Mouse (Mus musculus): ENCODE data around the gene Hist2h3b. TPM values are rescaled to one million over a fixed set of nuclear protein-coding genes. Genes with fewer than 3 reads are reported as not detected.
"Not testable (repeated sequence)": the region's sequence is repeated elsewhere in the genome, so short reads cannot be mapped to it uniquely, and the experiment has no call there.

Hist2h3b gene
- polyA plus RNA-seq, 1 experiment from 2014 or later, result 19.6 TPM

DNA sequence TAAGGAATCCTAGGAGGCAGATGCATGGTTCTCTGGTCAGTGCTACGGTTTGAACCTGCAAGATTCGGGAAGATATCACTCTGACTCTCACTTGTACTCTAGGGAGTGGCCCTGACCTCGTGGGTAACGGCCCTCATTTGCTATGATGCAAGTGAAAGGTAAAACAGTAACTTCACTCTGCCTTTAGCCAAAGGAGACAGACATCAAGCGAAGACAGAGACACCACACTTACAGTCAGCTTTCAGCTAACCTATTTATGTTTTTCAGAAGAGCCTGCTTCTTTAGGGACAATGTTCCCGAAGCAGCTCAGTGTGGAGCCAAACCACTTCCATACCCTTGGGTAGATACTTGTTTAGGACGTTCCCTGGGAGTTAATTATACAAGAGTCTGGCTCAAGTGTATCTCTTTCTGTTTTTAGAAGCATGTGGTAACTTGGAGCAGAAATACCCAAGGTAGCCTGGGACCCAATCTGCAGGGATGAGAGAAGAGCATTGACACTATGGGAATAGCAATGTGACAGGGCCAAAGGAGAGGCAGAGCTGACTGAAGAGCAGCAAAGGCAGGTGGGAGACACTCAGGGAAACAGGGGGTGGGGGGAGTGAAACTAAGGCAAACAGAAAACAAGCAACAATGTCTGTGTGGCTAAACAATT lies 24.4 kb upstream of the Hist2h3b start:
- H3K4me3 ChIP-seq, result 0 out of 2 replicates have a peak overlapping the region, but pooled peaks have one; percentile 50
- no peaks in the 10 kb centered on the region for H3K9me3 ChIP-seq
- no peak for ATAC-seq (ENCODE audit: low FRiP score)
- H3K27me3 ChIP-seq, result no peaks in the 10 kb centered on the region
- peaks cover 32% of the 10 kb centered on the region for H3K4me1 ChIP-seq (replicated peaks)
- WGBS, result 84% methylated on average over 7 of the region's 7 CpGs
- peak overlapping the region; percentile 80 for H3K9ac ChIP-seq
- no peaks in the 10 kb centered on the region for H3K36me3 ChIP-seq
- H3K4me2 ChIP-seq, result peak overlapping the region; percentile 66
- peak overlapping the region; percentile 99 for H3K27ac ChIP-seq

DNA sequence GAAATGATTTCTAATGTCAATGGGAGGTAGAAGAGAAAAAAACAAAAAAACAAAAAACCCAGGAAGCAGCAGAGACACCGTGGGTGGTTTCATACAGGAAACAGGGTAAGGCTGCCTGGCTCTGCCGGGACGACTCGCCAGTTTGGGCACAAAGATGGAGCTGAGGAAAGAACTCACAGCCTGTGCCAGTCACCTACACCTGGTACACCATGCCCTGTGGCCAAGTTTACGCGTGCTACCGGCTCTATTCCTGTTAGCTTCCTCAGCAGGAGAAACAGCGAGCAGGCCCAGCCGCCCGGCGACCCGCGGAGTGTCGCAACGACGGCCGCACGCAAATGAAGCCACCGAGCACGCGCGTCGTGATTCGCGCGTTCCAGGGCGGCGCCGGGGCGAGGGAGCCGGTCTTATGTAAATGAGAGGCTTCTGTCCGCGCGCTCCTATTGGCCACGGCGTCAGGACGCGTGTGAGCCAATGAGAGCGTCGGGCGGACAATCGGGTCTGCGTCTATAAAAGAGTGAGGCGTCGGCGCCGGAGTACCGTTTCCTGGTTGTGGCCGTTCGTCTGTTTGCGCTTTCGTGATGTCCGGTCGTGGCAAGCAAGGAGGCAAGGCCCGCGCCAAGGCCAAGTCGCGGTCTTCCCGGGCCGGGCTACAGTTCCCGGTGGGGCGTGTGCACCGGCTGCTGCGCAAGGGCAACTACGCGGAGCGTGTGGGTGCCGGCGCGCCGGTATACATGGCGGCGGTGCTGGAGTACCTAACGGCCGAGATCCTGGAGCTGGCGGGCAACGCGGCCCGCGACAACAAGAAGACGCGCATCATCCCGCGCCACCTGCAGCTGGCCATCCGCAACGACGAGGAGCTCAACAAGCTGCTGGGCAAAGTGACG lies 23.2 kb upstream of the Hist2h3b start, which contains the start of gene Hist2h2aa1:
Hist2h2aa1 (plus strand) TSS at position 495 of the 884 bp plus-strand sequence.
- Histone ChIP-seq H3K9ac (peak within 1 kb of the TSS; percentile 80), H3K4me1 (replicated peaks) (peaks cover 32% of the 10 kb centered on the region), H3K27ac (peak within 1 kb of the TSS; percentile 99), H3K4me2 (peak within 1 kb of the TSS; percentile 66), H3K4me3 (peak within 1 kb of the TSS; percentile 50)
- ATAC-seq (ENCODE audit: low FRiP score), result peak; percentile 90
- H3K27me3 ChIP-seq, H3K36me3 ChIP-seq, H3K9me3 ChIP-seq: not testable (repeated sequence)
- WGBS, result under 1% methylated on average over 36 of the region's 88 CpGs

DNA sequence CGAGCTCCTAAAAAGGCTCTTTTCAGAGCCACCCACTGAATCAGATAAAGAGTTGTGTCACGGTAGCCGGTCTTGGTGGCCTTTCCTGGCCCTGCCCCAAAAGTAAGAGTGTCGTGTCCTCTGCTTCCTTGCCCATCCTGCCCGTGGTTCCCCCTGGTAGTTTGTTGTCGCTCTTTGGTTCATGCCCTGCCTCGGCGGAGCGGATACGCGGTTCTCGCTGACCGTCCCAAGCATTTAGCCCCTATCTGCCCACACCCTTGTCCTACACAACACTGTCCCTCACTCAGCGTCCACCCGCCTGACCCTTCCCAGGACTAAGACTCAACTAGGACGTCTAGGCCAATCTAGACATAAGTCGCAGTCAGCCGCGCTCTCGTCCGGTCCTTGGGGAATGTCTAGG lies 22.4 kb upstream of the Hist2h3b start:
- Histone ChIP-seq H3K27ac (peak overlapping the region; percentile 76; the same call in 1 of the 2 replicates), H3K4me2 (peak overlapping the region; percentile 49), H3K9ac (peak overlapping the region; percentile 59; the same call in 1 of the 2 replicates), H3K4me1 (replicated peaks) (peaks cover 28% of the 10 kb centered on the region), H3K4me3 (peak overlapping the region; percentile 37)
- not testable (repeated sequence) for ATAC-seq (ENCODE audit: low FRiP score); H3K27me3 ChIP-seq; H3K9me3 ChIP-seq; H3K36me3 ChIP-seq
- WGBS, result under 1% methylated on average over 10 of the region's 21 CpGs

DNA sequence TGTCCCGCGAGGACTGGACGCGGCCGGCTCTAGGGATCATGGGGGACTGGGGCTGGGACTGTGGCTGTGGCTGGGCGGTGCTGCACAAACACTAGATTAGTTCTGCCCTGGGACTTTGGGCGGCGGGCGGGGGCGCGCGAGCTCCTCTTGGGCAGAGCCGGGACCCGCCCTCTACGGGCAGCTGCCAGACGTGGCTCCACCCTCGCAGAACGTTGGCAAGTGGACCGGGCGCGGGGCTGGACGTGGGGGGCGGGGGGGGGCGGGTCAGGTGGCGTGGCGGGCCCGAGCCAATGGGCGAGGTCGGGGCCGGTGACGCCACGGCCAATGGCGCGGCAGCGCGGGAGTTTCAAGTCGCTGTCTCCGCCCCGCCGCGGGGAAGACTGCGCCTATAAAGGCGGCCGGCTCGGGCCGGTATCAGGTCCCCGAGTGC lies 22.0 kb upstream of the Hist2h3b start, which contains the start of gene Hist2h3c1:
Hist2h3c1 (plus strand) TSS at position 259 of the 430 bp plus-strand sequence.
- Histone ChIP-seq H3K4me1 (replicated peaks) (peaks cover 27% of the 10 kb centered on the region), H3K4me2 (peak within 1 kb of the TSS; percentile 53), H3K27ac (peak within 1 kb of the TSS; percentile 76; the same call in 1 of the 2 replicates), H3K4me3 (peak within 1 kb of the TSS; percentile 37), H3K9ac (peak within 1 kb of the TSS; percentile 59; the same call in 1 of the 2 replicates)
- not testable (repeated sequence) for H3K36me3 ChIP-seq, H3K9me3 ChIP-seq, H3K27me3 ChIP-seq
- 3% methylated on average over 11 of the region's 47 CpGs for WGBS
- ATAC-seq (ENCODE audit: low FRiP score), result peak; percentile 91

DNA sequence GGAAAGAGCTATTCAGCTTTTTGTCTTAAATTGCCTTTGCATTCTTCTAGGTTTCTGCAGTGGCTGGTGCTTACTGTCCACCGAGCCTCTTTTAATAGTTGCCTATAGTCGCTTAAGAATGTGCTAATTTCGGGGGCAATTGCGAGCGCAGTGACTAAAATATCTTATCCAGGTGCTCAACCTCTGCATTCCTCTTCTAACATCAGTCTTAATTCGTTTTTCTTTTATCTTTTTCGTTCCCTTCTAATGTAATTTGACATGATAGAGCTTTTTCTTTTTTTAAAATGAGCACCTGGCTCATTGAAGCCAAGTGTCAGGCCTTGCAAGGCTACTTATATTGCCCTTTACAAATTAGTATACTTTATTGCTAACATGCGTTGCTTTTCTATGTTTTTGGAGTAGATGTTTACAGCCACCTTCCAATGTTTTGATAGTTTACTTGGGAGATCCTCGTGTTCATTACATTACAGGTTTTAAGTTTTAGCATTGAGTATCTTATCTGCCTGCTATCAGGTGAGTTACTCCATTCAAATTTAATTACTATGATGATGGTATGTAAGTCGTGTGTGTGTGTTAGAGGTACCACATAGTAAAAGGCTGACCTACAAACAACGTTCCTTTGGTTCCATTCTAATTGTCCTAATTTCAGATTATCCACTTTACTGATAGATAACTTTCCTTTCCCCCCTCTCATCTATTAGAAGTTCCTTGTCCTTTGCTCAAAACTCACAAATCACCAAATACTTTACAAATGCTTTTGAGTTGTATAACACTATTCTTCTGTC lies 20.9 kb upstream of the Hist2h3b start:
- peak overlapping the region; percentile 53 for H3K4me2 ChIP-seq
- ATAC-seq (ENCODE audit: low FRiP score), result no peak
- peak overlapping the region; percentile 24 for H3K4me3 ChIP-seq
- H3K27me3 ChIP-seq, result no peaks in the 10 kb centered on the region
- peaks cover 27% of the 10 kb centered on the region for H3K4me1 ChIP-seq (replicated peaks)
- no peak overlapping the region for H3K27ac ChIP-seq
- H3K9me3 ChIP-seq, result no peaks in the 10 kb centered on the region
- no peaks in the 10 kb centered on the region for H3K36me3 ChIP-seq
- WGBS, result 4% methylated on average over 11 of the region's 11 CpGs
- H3K9ac ChIP-seq, result peak overlapping the region; percentile 51; the same call in 1 of the 2 replicates

DNA sequence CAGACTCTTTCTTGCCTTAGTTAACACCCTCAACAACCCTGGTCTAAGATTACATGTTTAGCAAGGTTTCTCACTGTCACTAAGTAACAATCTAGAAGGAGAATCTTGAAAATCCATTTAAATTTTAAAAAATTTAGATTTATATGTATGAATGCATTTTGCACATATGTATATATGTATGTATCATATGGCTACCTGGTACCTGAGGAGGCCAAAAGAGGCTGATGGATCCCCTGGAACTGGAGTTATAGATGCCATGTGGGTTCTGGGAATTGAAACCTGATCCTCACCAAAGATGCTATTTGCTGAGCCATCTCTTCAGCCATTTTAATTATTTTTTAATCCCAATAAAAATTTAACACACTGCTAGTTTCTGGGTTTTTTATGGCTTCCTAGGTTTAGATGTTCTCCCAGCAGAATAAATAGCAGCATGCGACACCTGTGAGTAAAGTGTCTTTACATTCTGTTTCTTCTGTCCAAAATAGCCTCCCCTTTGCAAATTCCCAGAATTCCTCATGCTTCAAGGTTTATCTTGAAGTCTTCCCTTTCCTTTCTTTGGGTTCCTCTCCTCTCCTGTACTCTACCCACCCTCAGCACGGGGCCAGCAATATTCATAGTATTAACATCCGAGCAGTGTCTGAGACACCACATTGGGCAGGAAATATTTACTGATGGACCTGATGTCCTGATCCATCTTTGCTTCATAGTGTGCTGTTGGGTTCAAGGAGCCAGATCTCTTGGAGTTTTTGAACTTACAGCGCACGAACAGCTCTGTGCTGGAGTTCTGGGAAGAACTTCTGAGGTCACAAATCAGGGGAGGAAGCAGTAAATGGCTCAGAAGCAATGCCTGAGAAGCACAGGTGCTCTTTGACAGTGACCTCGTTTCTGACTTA lies 20.1 kb upstream of the Hist2h3b start:
- ATAC-seq (ENCODE audit: low FRiP score), result no peak
- no peak overlapping the region; the same call in 1 of the 2 replicates for H3K9ac ChIP-seq
- 59% methylated on average over 6 of the region's 6 CpGs for whole genome bisulfite sequencing
- H3K36me3 ChIP-seq, result no peaks in the 10 kb centered on the region
- no peaks in the 10 kb centered on the region for H3K27me3 ChIP-seq
- no peak overlapping the region; the same call in 1 of the 2 replicates for H3K4me3 ChIP-seq
- no peaks in the 10 kb centered on the region for H3K9me3 ChIP-seq
- peak overlapping the region; percentile 53 for H3K4me2 ChIP-seq
- H3K27ac ChIP-seq, result no peak overlapping the region
- H3K4me1 ChIP-seq (replicated peaks), result peaks cover 27% of the 10 kb centered on the region

DNA sequence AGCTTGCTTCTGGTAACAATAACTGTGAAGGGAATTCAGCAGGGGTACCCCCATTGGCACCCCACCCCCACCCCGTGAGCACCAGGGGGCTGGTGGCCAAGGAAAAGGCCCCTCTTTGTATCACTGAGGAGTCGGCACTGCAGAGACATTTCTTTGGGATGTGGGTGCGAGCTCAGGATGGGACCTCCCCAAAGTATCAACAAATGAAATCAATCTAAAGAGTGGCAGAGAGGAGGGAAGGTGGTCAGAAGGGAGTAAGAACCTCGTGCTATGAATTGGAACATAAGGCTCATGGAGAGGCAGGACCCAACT lies 19.5 kb upstream of the Hist2h3b start:
- H3K36me3 ChIP-seq, result no peaks in the 10 kb centered on the region
- no peaks in the 10 kb centered on the region for H3K9me3 ChIP-seq
- 55% methylated on average over 4 of the region's 4 CpGs for WGBS
- H3K4me2 ChIP-seq, result peak overlapping the region; percentile 32; the same call in 1 of the 2 replicates
- H3K9ac ChIP-seq, result no peak overlapping the region
- ATAC-seq (ENCODE audit: low FRiP score), result no peak
- H3K4me3 ChIP-seq, result no peak overlapping the region
- H3K27me3 ChIP-seq, result no peaks in the 10 kb centered on the region
- peaks cover 22% of the 10 kb centered on the region for H3K4me1 ChIP-seq (replicated peaks)
- H3K27ac ChIP-seq, result no peak overlapping the region

DNA sequence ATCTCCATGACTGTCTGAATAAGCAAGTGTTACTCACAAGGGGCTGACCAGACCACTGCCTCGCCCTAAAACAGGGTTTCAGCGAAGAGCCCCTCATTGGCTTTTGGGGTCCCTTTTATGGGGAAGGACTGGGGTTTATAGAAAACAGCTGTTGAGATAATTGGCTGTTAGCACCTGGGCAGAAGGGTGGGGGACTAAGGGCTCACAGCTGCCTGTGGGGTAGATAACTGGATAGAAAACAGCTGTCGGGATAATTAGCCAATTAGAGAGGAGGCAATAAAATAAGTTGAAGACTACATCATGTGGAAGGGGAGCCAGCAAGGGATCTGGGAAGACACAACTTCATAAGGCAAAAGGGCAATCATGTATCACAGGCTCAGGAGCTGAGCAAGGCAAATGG lies 17.6 kb upstream of the Hist2h3b start:
- no peaks in the 10 kb centered on the region for H3K36me3 ChIP-seq
- H3K4me3 ChIP-seq, result no peak overlapping the region
- H3K4me2 ChIP-seq, result no peak overlapping the region
- ATAC-seq (ENCODE audit: low FRiP score), result no peak
- H3K27ac ChIP-seq, result no peak overlapping the region
- peaks cover 15% of the 10 kb centered on the region for H3K4me1 ChIP-seq (replicated peaks)
- H3K27me3 ChIP-seq, result no peaks in the 10 kb centered on the region
- no peak overlapping the region for H3K9ac ChIP-seq
- H3K9me3 ChIP-seq, result no peaks in the 10 kb centered on the region
- WGBS, result 92% methylated on average over 3 of the region's 3 CpGs

DNA sequence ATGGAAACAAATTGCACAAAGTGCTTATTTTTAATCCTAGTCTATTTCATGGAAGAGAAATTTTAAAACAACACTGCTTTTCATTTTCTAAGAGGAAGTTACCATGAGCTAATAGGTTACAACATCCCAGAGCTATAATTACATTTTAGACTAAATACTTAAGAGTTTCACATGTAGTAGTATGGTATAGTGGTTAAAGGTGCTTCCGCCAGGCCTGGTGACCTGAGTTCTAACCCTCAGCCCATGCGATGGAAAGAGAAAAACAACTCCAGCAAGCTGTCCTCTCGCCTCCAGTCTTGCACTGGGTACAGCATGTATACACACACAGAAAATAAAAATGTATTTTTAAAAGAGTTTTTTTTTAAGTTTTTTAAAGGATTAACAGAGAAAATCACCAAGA lies 16.7 kb upstream of the Hist2h3b start:
- no peak overlapping the region for H3K27ac ChIP-seq
- ATAC-seq (ENCODE audit: low FRiP score), result no peak
- H3K9me3 ChIP-seq, result no peaks in the 10 kb centered on the region
- H3K4me2 ChIP-seq, result no peak overlapping the region
- no peak overlapping the region for H3K9ac ChIP-seq
- H3K4me1 ChIP-seq (replicated peaks), result peaks cover 15% of the 10 kb centered on the region
- no peaks in the 10 kb centered on the region for H3K27me3 ChIP-seq
- WGBS, result 94% methylated on average over 3 of the region's 3 CpGs
- no peak overlapping the region for H3K4me3 ChIP-seq
- no peaks in the 10 kb centered on the region for H3K36me3 ChIP-seq

DNA sequence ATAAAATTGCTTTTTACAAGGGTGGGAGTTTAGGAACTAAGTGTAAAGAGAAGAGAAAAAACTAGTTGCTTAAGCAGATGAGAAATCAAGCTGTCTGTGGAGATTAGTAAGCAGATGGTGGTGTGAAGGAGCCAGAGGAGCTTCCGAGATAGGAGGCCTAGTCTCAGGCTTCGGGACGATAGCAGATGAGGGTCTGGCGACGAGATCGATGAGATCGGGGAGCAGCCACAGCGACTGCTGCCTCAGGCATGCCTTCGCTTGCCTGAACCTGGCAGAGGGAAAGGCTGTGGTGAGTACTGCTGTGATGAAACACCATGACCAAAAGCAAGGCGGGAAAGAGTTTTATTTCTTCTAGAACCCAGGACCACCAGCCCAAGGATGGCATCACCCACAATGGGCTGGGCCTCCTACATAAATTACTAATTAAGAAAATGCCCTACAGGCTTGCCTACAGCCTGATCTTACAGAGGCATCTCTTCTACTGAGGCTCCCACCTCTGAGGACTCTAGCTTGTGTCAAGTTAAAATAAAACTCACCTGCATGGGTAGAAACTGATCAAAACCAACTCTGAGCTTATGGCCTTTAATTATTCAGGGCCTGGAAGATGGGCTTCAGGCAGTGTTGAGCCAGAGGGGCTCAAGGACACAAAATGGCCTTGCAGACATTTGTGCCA lies 13.6 kb upstream of the Hist2h3b start:
- H3K27me3 ChIP-seq, result no peaks in the 10 kb centered on the region
- no peak overlapping the region for H3K4me3 ChIP-seq
- H3K4me2 ChIP-seq, result no peak overlapping the region
- H3K4me1 ChIP-seq (replicated peaks), result no peaks in the 10 kb centered on the region
- H3K9ac ChIP-seq, result no peak overlapping the region
- no peaks in the 10 kb centered on the region for H3K36me3 ChIP-seq
- no peak for ATAC-seq (ENCODE audit: low FRiP score)
- no peak overlapping the region for H3K27ac ChIP-seq
- WGBS, result 56% methylated on average over 10 of the region's 10 CpGs
- no peaks in the 10 kb centered on the region for H3K9me3 ChIP-seq
